Mouse (Mus musculus) spleen, embryonic (tissue): ENCODE results near the gene Ak9.
"Not testable (repeated sequence)": the region's sequence is repeated elsewhere in the genome, so short reads cannot be mapped to it uniquely, and the experiment has no call there.

Source experiments
- CTCF ChIA-PET: fragments of 350-600 bp; sonication (Branson Sonifier 250); formaldehyde crosslinking; loops from one replicate; lab custom pipeline; 2022; lab: Charles Lee

The Ak9 gene

DNA sequence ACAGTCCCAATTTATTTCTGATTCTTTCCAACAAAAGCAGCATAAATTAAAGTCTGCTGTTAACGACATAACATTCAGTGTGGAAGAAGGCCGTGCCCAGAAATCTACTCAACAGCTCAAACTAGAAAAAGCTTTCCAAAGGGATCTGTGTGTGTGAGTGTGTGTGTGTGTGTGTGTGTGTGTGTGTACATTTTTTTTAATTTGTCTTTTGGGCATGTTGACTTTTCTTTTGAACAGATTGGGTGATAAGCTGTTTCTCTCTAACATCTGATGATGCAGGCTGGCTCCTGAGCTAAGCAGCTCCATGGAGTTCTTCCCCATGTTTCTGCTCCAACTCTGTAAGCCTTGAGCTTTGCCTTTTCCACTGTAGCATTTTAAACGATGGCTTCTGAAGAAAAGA, 12.1 kb downstream of the Ak9 start:
- CTCF ChIA-PET = no interaction called here

DNA sequence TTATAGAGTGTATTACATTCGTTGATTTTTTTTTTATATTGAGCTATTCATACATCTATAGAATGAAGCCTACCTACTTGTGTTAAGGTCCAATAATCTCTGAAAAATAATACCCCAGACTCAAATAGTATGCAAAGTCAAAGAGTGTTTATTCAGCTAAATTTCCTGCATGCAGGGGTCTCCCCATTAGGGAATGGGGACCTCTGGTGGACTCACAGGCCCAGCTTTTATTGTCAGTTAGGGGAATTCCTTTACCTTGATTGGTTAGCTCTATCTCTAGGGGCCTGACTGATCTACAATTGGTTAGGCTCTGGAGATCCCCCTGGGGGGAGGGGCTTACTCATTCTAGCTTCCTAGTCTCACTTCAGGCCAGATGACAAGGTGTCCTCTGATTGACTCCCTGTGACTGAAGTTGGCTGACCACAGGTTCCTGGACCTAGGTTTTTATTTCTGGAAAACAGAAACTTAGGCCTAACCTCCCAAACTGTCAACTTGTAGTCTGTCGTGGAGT, 28.8 kb downstream of the Ak9 start:
- CTCF ChIA-PET = no interaction called here

DNA sequence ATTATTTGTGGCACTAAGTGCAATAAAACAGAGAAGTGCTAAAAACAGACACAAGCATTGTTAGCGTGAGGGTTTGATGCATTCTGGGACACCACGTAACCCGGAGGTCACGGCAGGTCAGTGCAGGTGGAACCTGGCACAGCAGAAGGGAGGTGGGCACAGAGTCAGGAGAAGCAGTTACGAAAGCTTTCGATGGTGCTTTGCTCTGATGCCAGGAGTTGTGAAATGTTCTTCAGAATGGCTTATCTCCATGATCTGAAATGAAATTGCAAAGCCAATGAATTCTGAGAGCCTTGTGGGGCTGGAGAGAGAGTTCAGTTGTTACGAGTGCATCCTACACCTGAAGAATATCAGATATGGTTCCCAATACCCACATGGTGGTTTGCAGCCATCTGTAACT, 37.6 kb downstream of the Ak9 start:
- CTCF ChIA-PET = interaction anchor here (0.6 kb wide), 1 partner anchor 56 kb away, joined by 4 read pairs; no protein-coding TSS in a partner anchor

DNA sequence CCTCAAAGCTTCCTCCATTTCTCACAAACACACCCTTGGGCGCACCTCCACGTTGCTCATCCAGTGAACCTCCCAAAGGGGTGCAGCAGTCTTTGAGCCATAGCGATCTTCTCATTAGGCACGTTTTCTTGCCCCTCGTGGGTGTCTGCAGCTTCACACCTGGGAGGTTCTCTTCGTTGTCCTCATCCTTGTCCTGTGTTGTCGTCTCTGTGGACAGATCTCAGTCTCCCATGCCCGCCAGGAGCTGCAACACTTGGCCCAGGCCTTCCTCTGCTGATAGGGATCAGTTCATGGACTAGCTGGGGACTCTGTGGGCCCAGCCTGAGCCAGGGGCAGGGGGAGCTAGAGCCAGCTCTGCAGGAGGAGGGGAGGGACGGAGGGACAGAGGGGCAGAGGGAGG, 61.3 kb downstream of the Ak9 start:
- CTCF ChIA-PET = interaction anchor here (0.6 kb wide), 1 partner anchor 36 kb away, joined by 5 read pairs; no protein-coding TSS in a partner anchor

DNA sequence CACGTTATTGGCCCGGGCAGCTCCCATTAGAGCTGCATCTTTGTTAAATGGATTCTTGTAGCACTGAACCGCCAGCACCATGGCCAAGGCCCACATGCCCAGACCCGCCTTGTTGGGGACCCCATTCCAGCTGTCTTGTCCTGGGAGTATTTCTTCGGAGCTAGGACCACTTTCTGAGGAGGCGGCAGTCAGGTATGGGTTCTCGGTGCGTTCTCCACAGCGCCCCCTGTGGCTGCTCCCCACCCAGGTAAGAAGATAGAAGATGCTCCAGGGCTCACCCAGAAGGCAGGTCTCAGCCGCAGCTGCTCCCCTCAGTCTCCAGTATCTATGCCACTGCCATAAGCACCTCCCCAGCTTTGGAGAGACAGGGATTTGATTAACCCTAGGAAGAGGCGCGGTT, 76.7 kb downstream of the Ak9 start:
- CTCF ChIA-PET = interaction anchor here (0.7 kb wide), 1 partner anchor 10 kb away, joined by 3 read pairs; no protein-coding TSS in a partner anchor

DNA sequence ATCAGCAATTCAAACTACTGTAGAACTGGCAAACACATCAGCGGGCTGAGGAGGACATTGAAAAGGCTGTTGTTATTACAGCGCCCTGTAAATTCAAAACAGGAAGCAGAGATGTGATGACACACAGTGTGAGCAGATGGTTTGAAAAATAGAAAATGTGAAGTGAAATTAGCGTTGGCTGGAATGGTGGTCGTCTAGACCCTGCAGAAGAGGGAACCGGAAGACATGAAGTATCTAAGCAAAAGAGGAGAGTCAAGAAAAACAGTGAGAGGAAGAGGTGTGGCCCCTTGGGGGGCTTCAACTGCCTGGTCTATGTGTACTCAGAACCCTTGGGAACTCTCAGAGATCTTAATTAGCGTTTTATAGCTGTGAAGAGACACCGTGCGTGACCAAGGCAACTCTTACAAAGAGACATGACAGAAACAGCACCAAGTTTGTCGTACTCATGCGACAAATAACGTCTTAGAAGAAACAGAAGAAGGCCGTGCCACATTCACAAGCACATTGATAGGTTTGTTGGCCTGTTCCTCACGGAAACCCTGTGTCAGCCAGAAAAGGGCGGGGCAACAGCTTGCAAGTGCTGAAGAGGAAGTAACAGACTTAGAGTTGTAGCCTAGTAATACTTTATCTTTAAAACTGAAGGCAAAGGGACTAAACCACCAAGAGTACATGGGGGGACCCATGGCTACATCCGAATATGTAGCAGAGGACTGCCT, 81.9 kb downstream of the Ak9 start:
- CTCF ChIA-PET = no interaction called here

- CTCF ChIA-PET = interaction anchor here (0.7 kb wide), 1 partner anchor 1320 kb away, joined by 3 read pairs; no protein-coding TSS in a partner anchor
Observed at GRCm38 (mm10) chr10:41393555-41393954, 89.8 kb downstream of the Ak9 start.

DNA sequence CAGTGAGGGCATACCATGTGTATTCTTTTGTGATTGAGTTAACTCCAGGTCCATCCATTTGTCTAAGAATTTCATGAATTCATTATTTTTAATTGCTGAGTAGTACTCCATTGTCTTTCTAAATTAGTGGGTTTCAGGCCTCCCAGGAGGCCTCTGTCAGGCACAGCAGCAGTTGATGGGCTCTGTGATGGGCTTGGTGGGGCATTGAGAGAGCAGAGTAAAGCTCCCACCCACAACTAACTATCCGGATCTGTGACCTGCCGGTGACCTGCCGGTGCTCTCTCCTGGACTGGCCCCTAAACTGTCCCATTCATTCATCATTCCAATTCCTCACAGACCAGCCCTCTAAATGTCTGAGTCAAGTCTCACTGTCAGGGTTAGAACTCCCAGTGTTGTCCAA, 97.3 kb downstream of the Ak9 start:
- CTCF ChIA-PET = interaction anchor here (0.6 kb wide), 1 partner anchor 37 kb away, joined by 5 read pairs; no protein-coding TSS in a partner anchor

DNA sequence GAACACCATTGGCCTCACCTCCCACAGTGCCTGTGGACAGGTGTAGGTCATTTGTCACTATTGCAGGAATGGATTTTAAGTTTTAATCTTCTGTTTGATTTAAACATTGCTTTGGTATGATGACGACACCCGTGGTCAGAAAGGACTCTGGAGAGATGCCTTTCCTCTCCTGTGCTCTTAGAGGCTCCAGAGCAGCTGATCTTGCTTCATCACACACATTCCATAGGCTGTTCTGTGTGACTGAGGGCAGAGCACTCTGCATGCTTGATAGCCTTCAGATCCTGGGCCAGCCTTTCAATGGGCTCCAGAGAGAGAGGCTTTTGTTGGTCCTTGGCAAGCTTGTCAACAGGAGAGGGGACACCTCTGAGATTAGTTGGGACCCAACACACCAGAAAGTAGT, 99.6 kb downstream of the Ak9 start:
- CTCF ChIA-PET = no interaction called here

GRCm38 (mm10) chr10:41403893-41404612, 100.3 kb downstream of the Ak9 start:
- CTCF ChIA-PET = no interaction called here

DNA sequence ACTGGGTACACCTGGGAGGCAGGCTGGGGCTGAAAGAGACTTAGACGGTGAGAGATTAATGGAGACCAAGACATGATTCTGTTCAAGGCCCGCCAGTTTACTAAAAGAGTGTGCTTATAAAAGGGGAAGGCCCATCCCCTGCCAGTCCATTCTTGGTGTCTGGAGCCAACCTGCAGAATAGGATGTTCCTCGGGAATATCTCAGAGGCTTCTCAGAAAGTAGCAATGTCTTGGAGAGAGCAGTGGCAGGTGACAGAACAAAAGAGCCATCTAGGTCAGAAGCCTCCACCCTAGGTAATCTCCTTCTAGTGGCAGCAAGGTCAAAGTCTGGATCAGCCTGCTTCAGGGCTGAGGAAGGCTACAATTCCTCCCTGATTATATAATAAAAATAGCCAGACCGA, 106.4 kb downstream of the Ak9 start:
- CTCF ChIA-PET = not testable (repeated sequence)

- CTCF ChIA-PET = not testable (repeated sequence)
Observed at GRCm38 (mm10) chr10:41410821-41411220, 107.0 kb downstream of the Ak9 start.

DNA sequence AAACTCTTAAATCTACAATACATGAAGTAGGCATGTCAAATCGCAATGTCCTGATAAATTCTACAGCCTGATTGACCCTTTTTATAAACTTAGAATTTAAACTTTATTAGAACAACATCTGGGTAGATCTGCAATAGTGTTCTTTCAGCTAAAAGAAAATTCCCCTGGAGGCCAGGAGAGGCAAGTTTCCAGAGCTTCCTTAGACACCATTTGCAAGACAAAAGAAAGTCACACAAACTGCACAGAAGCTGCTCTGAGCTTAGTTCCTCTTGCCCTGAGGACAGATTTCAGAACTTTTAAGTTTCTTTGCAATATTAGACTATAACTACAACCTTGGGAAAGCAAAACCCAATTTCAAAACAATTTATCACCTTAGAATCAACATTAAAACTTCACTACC, 109.7 kb downstream of the Ak9 start:
- CTCF ChIA-PET = not testable (repeated sequence)

DNA sequence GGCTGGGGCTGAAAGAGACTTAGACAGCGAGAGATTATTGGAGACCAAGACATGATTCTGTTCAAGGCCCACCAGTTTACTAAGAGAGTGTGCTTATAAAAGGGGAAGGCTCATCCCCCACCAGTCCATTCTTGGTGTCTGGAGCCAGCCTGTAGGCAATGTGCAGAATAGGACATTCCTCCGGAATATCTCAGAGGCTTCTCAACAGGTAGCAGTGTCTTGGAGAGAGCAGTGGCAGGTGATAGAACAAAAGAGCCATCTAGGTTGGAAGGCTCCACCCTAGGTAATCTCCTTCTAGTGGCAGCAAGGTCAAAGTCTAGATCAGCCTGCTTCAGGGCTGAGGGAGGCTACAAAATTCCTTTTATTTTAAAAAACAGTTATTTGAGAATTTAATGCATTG, 111.6 kb downstream of the Ak9 start:
- CTCF ChIA-PET = not testable (repeated sequence)

- CTCF ChIA-PET = no interaction called here
Observed at GRCm38 (mm10) chr10:41420496-41421200, 116.9 kb downstream of the Ak9 start.

- CTCF ChIA-PET = no interaction called here
Observed at GRCm38 (mm10) chr10:41423681-41424080, 119.9 kb downstream of the Ak9 start.

DNA sequence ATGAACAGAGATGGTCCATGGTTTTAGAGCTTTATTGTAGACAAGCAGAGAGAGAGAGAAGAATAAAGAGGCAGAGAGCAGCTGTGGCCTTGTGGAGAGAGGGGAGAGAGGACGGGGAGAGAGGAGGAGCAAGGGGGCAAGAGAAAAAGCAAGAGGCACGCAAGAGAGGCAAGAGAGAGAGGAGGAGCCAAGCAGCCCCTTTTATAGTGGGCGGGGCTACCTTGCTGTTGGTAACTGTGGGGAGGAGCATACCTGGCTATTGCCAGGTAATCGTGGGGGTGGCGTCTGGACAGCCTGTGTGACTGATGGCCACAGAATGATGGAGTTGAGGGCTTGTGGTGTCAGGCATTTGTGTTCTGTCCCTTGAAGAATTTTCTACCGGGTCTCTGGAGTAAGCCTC, 122.6 kb downstream of the Ak9 start:
- CTCF ChIA-PET = no interaction called here

DNA sequence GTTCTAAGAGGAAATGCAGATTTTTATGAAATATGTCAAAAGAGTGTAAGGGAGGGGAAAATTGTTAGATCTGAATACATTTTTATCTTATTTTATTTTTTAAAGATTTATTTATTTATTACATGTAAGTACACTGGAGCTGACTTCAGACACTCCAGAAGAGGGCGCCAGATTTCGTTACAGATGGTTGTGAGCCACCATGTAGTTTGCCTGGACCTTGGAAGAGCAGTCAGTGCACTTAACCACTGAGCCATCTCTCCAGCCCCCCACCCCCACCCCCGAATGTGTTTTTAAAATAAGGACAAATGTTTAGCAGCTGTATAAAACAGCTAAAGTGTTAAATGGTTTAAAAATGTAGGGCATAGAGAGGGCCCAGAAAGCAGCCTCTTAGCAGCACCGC, 130.8 kb downstream of the Ak9 start:
- CTCF ChIA-PET = interaction anchor here (0.7 to 1.8 kb wide), 3 partner anchors 72 to 938 kb away, joined by 4 to 7 read pairs (median 5); no protein-coding TSS in a partner anchor

DNA sequence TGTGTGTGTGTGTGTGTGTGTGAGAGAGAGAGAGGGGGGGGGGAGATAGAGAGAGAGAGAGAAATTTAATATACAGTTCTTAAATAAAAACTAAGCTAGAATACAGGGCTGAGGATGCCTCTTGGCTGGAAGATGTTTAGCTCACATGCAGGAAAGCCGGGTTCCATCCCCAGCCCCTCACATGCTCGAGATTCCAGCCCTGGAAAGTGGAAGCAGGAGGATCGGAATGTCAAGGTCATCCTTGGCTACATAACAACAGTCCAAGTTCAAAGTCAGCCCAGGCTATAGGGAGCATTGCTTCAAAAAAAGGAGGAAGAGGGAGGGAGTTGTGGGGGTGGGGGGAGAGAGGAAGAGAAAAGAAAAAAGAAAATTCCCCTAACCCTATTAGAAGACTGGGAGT, 131.4 kb downstream of the Ak9 start:
- CTCF ChIA-PET = interaction anchor here (0.6 to 1.8 kb wide), 3 partner anchors 71 to 501 kb away, joined by 3 to 7 read pairs (median 5); no protein-coding TSS in a partner anchor

DNA sequence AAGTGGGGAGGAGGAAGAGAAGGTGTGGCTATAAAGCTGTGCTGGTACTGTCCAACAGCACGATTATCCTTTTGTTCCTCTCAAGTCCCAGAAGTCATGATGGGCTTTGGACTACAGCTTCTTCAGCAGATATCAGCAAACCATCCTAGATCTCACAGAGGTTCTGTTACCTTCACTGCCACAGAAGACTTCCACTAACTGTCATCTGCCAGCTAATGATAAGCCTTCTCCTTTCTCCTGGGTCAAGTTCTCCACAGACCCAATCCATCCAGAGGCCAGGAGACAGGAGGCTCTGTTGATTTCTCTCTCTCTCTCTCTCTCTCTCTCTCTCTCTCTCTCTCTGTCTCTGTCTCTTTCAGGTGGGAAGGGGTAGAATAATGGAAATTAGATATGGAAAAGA, 144.4 kb downstream of the Ak9 start:
- CTCF ChIA-PET = interaction anchor here (0.6 to 1.2 kb wide), 2 partner anchors 26 to 358 kb away, joined by 3 to 5 read pairs; no protein-coding TSS in a partner anchor

DNA sequence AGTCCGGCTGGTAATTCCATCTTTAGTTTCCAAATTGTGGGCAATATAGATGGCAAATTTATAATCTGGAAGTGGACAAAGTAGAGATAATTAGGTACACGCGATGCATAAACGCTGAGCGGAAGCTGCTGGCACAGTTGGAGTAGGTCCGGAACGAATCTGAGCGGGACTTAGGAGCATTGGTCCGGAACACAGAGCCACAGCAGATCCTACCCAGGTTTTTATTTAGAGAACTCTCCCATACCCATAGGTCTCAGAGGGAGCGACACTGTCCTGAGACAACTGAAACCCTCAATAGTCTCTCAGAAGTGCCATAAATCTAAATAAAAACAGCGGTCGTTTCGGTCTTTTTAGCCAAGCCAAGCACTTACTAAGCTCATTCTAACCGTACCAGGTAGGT, 145.9 kb downstream of the Ak9 start:
- CTCF ChIA-PET = no interaction called here
